7 mouse cellular contexts compared by ENCODE assay signal in the genomic region with DNA sequence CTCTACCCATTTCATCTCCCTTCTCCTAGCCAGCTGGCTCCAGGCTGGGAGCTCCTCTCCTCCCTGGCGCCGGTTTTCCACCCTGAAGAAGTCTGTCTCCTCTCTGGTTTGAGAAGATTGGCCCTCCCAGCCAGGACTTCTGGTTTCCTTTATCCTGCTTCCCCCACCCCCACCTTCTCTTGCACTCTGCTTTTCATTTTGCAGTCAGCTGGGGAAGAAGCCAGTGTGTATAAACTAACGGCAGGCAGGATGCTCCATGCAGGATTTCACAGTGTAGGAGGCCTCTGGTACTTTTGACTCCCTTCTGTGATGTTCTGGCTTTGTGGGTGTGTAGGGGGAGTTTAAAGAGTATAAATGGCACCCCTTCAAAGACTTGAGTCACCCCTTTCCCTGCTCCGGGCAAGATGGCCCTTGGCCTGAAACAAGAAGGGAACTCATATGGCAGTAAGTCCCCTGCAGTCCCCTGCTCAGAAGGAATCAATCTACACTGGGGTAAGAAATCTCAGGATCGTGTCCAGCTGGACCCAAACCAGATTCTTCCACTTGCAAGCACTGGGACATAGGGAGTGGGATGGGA. TPM values are rescaled to one million over a fixed set of nuclear protein-coding genes. Genes with fewer than 3 reads are reported as not detected.
DNase-seq lines count a peak whose midpoint lies in the region; ATAC-seq lines count a peak whose summit lies in the region.

No protein-coding gene starts in this region.

- H3K4me2 ChIP-seq in embryonic facial prominence, embryonic 15.5 days (replicated peaks): no peak overlapping the region
- H3K4me2 ChIP-seq in heart, embryonic 16.5 days (ENCODE audit: low read depth, low read length): no peak overlapping the region

- H3K9ac ChIP-seq in embryonic facial prominence, embryonic 15.5 days: no peak overlapping the region
- H3K9ac ChIP-seq in heart, embryonic 16.5 days (ENCODE audit: low read length): no peak overlapping the region

- WGBS in embryonic facial prominence, embryonic 15.5 days: 31% methylated on average over 5 of the region's 5 CpGs
- WGBS in heart, embryonic 16.5 days: 37% methylated on average over 5 of the region's 5 CpGs
- WGBS in forebrain, embryonic 10.5 days: 47% methylated on average over 5 of the region's 5 CpGs

- ATAC-seq in embryonic facial prominence, embryonic 15.5 days (ENCODE audit: insufficient number of reproducible peaks, low FRiP score, low TSS enrichment, low read depth): peak; percentile 78
- peak; percentile 67 for ATAC-seq in heart, embryonic 16.5 days (replicated peaks; ENCODE audit: extremely low read depth, insufficient read depth, low FRiP score)

- no peaks in the 10 kb centered on the region for H3K27me3 ChIP-seq in embryonic facial prominence, embryonic 15.5 days
- no peaks in the 10 kb centered on the region for H3K27me3 ChIP-seq in heart, embryonic 16.5 days (ENCODE audit: control insufficient read depth, insufficient read depth, low read length)
- H3K27me3 ChIP-seq in forebrain, embryonic 10.5 days (ENCODE audit: poor library complexity, severe bottlenecking): no peaks in the 10 kb centered on the region

- no peaks in the 10 kb centered on the region for H3K36me3 ChIP-seq in embryonic facial prominence, embryonic 15.5 days
- H3K36me3 ChIP-seq in heart, embryonic 16.5 days (ENCODE audit: control insufficient read depth, insufficient read depth): no peaks in the 10 kb centered on the region
- no peaks in the 10 kb centered on the region for H3K36me3 ChIP-seq in forebrain, embryonic 10.5 days (replicated peaks)

- peaks cover 15% of the 10 kb centered on the region for H3K4me1 ChIP-seq in embryonic facial prominence, embryonic 15.5 days
- no peaks in the 10 kb centered on the region for H3K4me1 ChIP-seq in heart, embryonic 16.5 days (ENCODE audit: control insufficient read depth, insufficient read depth, low read length)
- H3K4me1 ChIP-seq in forebrain, embryonic 10.5 days: peaks cover 8% of the 10 kb centered on the region

- no peak overlapping the region for H3K4me3 ChIP-seq in embryonic facial prominence, embryonic 15.5 days (replicated peaks)
- no peak overlapping the region for H3K4me3 ChIP-seq in heart, embryonic 16.5 days (ENCODE audit: low read length)
- no peak overlapping the region for H3K4me3 ChIP-seq in forebrain, embryonic 10.5 days

- H3K9me3 ChIP-seq in embryonic facial prominence, embryonic 15.5 days (replicated peaks): no peaks in the 10 kb centered on the region
- no peaks in the 10 kb centered on the region for H3K9me3 ChIP-seq in heart, embryonic 16.5 days (replicated peaks; ENCODE audit: control insufficient read depth, low read length)
- no peaks in the 10 kb centered on the region for H3K9me3 ChIP-seq in forebrain, embryonic 10.5 days

- DNase-seq in layer of hippocampus, adult 18-20 months (ENCODE audit: low spot score in 2 of 2): peak; percentile 39 to 74
- DNase-seq in layer of hippocampus, adult 9-10 months (ENCODE audit: low spot score): no peak
- DNase-seq in lung, postnatal 10 days: peak; percentile 70
- DNase-seq in forebrain, embryonic 10.5 days (ENCODE audit: extremely low spot score, low spot score): no peak
- DNase-seq in MN1 (ENCODE audit: low spot score): no peak

- peak overlapping the region; percentile 88 for H3K27ac ChIP-seq in embryonic facial prominence, embryonic 15.5 days (replicated peaks)
- H3K27ac ChIP-seq in heart, embryonic 16.5 days (ENCODE audit: low read length): peak overlapping the region; percentile 46
- H3K27ac ChIP-seq in forebrain, embryonic 10.5 days: no peak overlapping the region; the same call in 1 of the 2 replicates

RNA-seq across cellular contexts. Expression of gene Ramp2, which starts 7.7 kb away (rescaled TPM):
- 10 to 100 TPM; 62.2 to 72.8 TPM for total RNA-seq in layer of hippocampus, adult 18-20 months (2021)
- polyA plus RNA-seq in embryonic facial prominence, embryonic 15.5 days (2015; fragmentation: Nextera tagmentation; extraction: Ambion mirVana): 138 and 139 TPM in 2 replicates
- 203 and 204 TPM in 2 replicates for polyA plus RNA-seq in heart, embryonic 16.5 days (2015; fragmentation: Nextera tagmentation; extraction: Ambion mirVana)
- polyA plus RNA-seq in forebrain, embryonic 10.5 days (2016; fragmentation: Nextera tagmentation; extraction: Ambion mirVana): 54.8 and 57.3 TPM in 2 replicates

RNA-seq across cellular contexts. Expression of gene Ezh1, which starts 11.9 kb away (rescaled TPM):
- 10 to 100 TPM; 79.0 to 84.0 TPM for total RNA-seq in layer of hippocampus, adult 18-20 months (2021)
- 16.5 and 18.7 TPM in 2 replicates for polyA plus RNA-seq in embryonic facial prominence, embryonic 15.5 days (2015; fragmentation: Nextera tagmentation; extraction: Ambion mirVana)
- polyA plus RNA-seq in heart, embryonic 16.5 days (2015; fragmentation: Nextera tagmentation; extraction: Ambion mirVana): 14.7 and 17.1 TPM in 2 replicates
- polyA plus RNA-seq in forebrain, embryonic 10.5 days (2016; fragmentation: Nextera tagmentation; extraction: Ambion mirVana): 9.9 and 10.2 TPM in 2 replicates

RNA-seq across cellular contexts. Expression of gene Vps25, which starts 15.3 kb away (rescaled TPM):
- total RNA-seq in layer of hippocampus, adult 18-20 months (2021): 10 to 100 TPM; 61.8 to 65.6 TPM
- 122 and 133 TPM in 2 replicates for polyA plus RNA-seq in embryonic facial prominence, embryonic 15.5 days (2015; fragmentation: Nextera tagmentation; extraction: Ambion mirVana)
- 105 and 107 TPM in 2 replicates for polyA plus RNA-seq in heart, embryonic 16.5 days (2015; fragmentation: Nextera tagmentation; extraction: Ambion mirVana)
- 128 and 129 TPM in 2 replicates for polyA plus RNA-seq in forebrain, embryonic 10.5 days (2016; fragmentation: Nextera tagmentation; extraction: Ambion mirVana)

RNA-seq across cellular contexts. Expression of gene Wnk4, which starts 22.2 kb away (rescaled TPM):
- 10 to 100 TPM in 1 of 2 experiments, 1 to 10 TPM in 1; 9.8 to 10.4 TPM for total RNA-seq in layer of hippocampus, adult 18-20 months (2021)
- polyA plus RNA-seq in embryonic facial prominence, embryonic 15.5 days (2015; fragmentation: Nextera tagmentation; extraction: Ambion mirVana): 12.5 and 14.3 TPM in 2 replicates
- polyA plus RNA-seq in heart, embryonic 16.5 days (2015; fragmentation: Nextera tagmentation; extraction: Ambion mirVana): 6.8 and 7.3 TPM in 2 replicates
- 5.4 and 6.4 TPM in 2 replicates for polyA plus RNA-seq in forebrain, embryonic 10.5 days (2016; fragmentation: Nextera tagmentation; extraction: Ambion mirVana)

RNA-seq across cellular contexts. Expression of gene Cntd1, which starts 40.7 kb away (rescaled TPM):
- total RNA-seq in layer of hippocampus, adult 18-20 months (2021): under 1 TPM; 0.30 to 0.47 TPM
- polyA plus RNA-seq in embryonic facial prominence, embryonic 15.5 days (2015; fragmentation: Nextera tagmentation; extraction: Ambion mirVana): 1.1 and 1.9 TPM in 2 replicates
- polyA plus RNA-seq in heart, embryonic 16.5 days (2015; fragmentation: Nextera tagmentation; extraction: Ambion mirVana): 0.87 and 0.91 TPM in 2 replicates
- 0.77 and 1.0 TPM in 2 replicates for polyA plus RNA-seq in forebrain, embryonic 10.5 days (2016; fragmentation: Nextera tagmentation; extraction: Ambion mirVana)

Comparison
In these comparisons a context has a peak if more than half of its experiments do, and no peak if none do; other contexts are left out.
1. DNase-seq: peak in layer of hippocampus, adult 18-20 months (2 of 2) and lung, postnatal 10 days (single experiment); none in layer of hippocampus, adult 9-10 months (single experiment), forebrain, embryonic 10.5 days (single experiment) and MN1 (single experiment).